Mouse (Mus musculus) MN1 (cell line): ENCODE measurements around the gene Gm21962.

ENCODE experiments used
- DNase-seq: peaks from one replicate; pipeline ENCODE4 v3.0.0-alpha.2; 2016; ENCODE audit warnings: low spot score

The Gm21962 gene

DNA sequence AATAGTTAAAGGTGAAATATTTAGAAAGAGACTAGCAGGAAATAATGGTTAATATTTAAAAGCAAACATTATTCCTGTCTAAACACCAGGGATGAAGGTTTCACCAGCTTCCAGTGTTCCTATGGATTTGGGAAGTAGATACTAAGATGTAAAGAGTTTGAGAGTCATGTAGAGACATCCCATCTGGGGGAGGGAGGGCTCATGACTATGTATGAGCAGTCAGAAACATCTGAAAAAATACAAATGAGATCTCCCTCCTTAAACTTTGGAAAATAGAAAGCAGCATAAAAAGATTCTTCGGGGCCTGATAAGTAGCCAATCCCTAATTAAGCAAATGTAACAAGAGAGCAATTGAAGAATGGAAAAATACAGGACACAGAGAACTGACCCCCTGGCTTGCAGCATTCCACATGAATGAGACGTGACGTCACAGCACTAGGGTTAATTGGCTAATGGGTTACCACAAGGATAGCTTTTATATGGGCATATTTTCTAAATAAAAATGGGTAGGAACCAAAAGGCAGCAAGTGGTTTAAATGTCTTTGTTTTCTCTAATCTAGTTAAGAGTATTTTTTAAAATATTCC lies 45.3 kb downstream of the Gm21962 start:
- DNase-seq: no peak
